Mouse (Mus musculus) brain, embryonic 18.5 days (tissue): ENCODE data around the gene Mast1.
"Not testable (repeated sequence)": the region's sequence is repeated elsewhere in the genome, so short reads cannot be mapped to it uniquely, and the experiment has no call there.

ENCODE experiments used
- DNase-seq: peaks from one replicate; pipeline ENCODE4 v3.0.0-alpha.2; 2012; ENCODE audit warnings: low read depth, low spot score

Mast1 gene

DNA sequence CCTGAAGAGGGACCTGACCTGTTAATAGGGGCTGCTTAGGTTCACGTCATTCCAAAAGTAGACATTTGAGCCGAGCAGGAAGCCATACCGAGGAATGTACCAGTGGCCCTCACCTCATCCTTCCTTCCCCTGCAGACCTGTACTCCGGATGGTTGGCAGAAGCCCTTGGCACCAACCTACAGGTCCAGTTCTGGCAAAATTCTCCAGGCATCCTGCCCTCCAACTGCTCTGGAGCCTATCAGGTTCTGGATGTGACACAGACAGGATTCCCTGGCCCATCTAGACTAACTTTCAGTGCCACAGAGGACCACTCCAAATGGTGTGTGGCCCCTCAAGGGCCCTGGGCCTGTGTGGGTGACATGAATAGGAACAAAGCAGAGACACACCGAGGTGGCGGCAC is 26.6 kb downstream of the Mast1 start:
- DNase-seq: no peak

DNA sequence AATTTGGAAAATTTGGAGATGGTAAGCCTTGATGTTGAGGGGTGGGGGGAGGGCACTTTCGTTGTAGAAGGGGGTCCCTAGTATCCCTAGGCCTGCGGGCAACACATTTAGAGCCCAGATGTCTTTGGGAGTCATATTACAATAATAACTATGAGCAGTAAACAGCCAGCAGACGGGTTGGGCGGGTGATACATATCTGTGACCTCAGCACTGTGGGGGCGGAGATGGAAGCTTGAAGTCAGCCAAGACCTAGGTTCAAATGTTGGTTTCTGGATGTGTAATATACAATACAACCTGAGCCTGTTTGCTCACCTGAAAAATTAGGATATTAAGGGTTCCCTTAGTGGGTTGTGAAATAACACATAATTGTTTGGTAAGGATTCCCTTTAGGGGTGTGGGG is 27.2 kb downstream of the Mast1 start:
- DNase-seq: no peak

DNA sequence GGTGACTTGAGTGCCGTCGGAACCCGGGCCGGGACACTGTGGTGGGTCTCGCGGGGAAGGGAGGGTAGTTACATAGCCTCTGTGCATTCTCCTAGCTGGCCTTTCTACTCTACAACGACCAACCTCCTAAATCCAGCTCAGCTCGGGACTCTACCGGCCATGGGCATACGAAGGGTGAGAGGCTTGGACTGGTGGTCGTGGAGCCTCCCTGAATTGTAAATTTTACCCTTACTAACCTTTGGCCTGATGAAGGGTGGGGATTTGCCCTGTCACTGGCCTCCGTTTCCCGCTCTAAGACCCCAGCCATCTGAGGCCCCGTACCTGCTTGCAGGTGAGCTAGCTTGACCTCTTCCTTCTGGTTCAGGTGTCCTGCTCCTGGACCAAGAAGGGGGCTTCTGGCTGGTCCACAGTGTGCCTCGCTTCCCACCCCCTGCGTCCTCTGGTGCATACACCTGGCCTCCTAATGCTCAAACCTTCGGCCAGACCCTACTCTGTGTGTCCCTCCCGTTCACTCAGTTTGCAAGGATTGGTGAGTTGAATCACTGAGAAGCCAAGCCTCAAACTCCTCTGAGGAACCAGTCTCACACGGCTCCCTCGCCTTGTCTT is 27.9 kb downstream of the Mast1 start:
- no peak for DNase-seq

DNA sequence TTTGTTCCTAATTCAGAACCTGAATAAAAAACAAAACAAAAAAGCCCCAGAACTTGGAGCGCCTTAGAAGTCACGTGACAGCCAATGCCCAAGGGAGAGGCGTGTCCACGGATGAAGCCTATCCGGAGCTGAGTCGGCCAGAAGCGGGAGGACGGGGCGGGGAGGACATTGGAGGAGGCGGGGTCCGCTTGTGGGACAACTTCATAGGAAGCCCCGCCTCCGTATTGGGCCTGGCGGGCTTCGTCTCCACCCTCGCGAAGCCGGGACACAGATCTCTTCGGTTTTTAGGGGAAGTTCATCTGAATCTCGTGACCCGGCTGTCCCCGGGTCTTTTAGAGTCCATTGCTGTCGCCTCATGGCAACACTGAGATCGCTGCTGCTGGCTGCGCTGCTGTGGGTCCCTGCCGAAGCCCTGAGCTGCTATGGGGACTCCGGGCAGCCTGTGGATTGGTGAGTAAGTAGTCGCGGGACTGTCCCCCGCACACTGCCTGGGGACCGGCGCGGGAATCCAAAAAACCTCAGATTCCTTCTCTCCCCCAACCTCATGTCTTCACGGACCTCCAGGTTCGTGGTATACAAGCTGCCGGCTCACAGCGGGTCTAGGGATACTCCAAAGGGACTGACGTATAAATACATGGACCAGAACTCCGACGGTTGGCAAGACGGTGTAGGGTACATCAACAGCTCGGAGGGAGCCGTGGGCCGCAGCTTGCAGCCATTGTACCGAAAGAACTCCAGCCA is 28.6 kb downstream of the Mast1 start, which contains the start of gene Dnase2a:
Gene Dnase2a, plus strand, starts transcription at position 140 of the 741 bp plus-strand sequence.
- peak; percentile 57 for DNase-seq

DNA sequence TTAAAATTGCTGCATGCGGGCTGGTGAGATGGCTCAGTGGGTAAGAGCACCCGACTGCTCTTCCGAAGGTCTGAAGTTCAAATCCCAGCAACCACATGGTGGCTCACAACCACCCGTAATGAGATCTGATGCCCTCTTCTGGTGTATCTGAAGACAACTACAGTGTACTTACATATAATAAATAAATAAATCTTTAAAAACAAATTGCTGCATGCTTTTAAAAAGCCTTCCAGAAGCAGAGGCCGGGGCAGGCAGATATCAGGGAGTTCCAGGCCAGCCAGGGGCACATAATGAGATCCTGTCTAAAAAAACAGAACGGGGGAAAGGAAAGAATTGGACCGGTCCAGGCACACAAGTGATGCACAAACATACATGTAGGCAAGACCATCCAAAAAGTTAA is 29.2 kb downstream of the Mast1 start:
- DNase-seq: not testable (repeated sequence)

DNA sequence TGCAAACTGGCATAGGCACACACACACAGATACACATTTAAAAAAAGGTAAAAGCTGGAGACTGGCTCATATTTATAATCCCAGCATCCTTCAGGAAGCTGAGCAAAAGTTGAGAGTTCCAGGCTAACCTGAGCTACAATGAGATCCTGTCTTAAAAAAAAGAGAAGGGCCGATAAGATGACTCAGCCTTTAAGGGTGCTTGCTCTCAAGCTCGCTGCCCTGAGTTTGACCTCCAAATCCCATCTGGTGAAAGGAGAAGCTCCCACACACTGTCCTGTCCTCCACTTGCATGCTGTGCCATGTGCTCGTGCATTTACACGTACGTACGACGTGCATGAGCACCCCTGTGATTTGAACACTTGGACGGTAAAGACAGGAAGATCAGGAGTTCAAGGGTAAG is 29.7 kb downstream of the Mast1 start:
- no peak for DNase-seq

DNA sequence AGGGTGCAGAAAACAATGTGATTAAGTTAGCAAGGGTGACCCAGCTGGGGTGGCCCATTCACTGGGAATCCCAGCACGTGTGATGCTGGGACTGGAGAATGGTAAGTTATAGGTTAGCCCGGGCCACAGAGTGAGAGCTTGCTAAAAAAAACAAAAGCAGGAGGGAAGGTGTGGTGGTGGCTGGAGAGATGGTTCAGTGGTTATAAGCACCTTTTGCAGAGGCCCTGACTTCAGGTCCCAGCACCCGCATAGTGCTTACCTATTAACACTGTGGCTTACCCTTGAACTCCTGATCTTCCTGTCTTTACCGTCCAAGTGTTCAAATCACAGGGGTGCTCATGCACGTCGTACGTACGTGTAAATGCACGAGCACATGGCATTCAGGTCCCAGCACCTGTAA is 30.1 kb downstream of the Mast1 start:
- DNase-seq: no peak

DNA sequence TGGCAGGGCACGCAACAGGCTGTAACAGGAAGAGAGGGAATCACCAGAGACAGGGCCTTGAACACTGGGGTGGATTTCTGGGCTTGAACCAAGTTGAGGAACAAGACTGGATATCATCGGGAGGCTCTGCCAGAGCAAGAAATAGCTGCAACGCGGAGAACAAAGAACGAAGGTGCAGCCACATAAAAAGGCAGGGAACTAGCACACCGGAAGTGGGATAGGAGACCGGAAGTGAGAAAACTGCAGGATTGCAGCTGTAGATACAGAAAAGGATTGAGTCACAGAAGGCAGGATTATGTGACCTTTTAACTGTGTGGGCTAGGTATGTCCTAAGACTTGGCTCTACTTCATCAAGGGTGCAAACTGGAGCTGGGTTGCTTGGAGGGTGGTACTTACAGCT is 32.8 kb downstream of the Mast1 start:
- DNase-seq: no peak

DNA sequence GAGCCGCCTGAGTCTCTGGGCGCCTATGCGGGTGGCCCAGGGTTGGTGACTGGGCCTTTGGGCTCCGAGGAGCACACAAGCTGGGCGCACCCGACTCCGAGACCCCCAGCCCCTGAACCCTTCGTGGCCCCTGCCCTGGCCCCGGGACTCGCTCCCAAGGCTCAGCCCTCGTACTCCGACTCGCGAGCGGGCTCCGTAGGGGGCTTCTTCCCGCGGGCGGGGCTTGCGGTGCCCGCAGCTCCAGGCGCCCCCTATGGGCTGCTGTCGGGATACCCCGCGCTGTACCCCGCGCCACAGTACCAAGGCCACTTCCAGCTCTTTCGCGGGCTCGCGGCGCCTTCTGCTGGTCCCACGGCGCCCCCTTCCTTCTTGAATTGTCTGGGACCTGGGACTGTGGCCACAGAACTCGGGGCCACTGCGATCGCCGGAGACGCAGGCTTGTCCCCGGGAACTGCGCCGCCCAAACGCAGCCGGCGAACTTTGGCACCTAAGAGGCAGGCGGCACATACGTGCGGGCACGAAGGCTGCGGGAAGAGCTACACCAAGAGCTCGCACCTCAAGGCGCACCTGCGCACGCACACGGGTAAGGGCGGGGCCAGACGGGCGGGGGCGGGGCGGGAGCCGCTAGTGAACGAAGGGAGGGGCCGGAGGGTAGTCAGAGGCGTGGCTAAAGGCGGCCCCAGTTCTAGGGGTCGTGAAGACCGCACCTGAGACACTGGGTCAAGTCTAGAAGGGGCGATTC is 34.1 kb downstream of the Mast1 start:
- DNase-seq: peak; percentile 47

DNA sequence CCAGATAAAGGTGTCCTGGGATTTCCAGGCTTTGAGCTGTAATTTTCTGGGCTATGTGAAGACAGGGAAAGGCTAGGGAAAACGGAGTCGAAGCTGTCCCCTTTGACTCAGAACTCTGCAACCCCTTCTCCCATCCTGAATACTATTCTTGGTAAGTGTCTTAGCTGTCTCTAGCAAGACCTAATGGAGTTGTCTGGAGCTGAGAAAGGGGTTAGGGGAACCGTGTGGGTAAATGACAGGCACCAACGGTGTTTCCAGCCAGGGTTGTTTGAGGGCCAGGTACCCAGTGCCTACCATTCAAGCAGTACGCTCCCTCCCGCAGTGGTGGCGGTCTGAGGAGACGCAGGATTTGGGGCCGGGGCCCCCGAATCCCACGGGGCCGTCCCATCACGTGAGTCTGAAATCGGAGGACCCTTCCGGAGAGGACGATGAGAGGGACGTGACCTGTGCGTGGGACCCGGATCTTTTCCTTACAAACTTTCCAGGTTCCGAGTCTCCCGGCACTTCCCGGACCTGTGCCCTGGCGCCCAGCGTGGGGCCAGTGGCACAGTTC is 34.7 kb downstream of the Mast1 start:
- DNase-seq: no peak

DNA sequence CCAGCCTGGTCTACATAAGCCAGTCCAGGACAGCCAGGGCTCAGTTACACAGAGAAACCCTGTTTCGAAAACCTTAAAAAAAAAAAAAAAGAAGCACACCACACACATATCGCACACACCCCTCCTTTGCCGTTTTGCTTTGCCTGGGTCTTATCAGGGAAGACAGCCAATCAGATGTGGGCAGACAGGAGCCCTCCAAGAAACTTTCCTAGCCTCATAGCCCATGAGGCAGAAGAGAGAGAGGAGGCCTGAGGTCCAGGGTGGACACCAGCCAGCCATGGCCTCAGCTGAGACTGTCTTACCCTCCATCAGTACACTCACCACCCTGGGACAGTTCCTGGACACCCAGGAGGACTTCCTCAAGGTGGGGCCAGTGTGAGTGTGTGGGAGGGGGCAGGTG is 35.4 kb downstream of the Mast1 start, which contains the start of gene Klf1:
Gene Klf1, plus strand, starts transcription at position 177 of the 400 bp plus-strand sequence.
- no peak for DNase-seq

DNA sequence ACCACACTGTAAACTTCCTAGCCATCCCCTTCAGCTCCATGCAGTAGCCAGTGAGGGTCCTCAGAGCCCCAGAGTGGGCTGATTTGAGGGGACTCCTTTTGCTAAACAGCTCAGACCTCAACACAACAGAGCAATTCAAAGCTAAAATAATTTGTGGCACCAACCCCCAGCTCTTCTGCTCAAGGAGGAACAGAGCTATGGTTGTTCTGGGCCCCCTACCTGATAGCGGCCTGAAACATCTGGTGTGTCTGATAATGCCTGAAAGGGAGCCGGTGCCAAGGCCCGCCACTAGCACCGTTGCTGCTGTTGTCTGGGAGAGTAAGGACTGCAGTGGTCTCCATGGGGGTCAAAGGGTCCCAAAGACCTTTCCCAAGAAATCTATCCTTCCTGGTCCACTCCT is 36.1 kb downstream of the Mast1 start:
- no peak for DNase-seq

DNA sequence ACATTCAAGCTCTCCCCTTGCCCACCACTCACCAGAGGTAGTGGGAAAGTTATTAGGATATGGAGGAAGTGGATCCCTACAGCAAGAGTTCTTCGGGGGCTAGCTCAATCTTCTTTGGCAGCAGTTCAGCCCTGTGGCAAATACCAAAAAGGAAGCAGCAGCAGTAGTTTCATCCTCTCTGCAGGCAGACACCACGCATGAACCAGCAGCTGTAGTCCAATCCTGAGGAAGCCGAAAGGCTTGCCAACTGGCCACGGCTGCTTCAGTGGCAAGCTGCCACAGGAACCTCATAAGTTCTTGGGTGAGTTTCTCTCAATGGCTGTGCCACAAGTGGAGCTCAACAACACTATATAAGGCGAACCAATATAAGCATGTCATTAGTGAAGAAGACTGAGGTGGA is 41.2 kb downstream of the Mast1 start:
- DNase-seq: no peak

DNA sequence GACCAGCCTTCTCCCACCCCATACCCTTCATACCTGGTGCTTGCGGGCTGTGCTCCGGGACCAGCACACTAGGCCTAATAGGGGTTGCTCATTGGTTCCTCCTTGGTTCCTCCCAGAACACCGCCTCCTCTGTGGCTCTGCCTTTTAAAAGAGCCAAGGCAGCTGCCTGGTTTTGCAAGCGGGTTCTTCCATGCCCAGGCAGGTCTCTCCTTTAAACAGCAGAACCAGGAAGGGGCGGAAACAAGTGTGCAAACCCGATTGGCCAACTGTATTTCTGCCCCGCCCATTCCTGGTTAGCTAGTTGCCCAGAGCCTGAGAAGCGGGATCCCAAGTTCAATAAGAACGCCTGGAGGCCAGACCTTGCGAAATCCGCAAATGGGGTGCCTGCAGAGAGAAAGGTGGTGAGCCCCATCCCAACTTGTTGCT is 43.4 kb downstream of the Mast1 start, which contains the start of gene Gcdh:
Gene Gcdh, minus strand, starts transcription at position 213 of the 426 bp plus-strand sequence.
- DNase-seq: peak; percentile 94

DNA sequence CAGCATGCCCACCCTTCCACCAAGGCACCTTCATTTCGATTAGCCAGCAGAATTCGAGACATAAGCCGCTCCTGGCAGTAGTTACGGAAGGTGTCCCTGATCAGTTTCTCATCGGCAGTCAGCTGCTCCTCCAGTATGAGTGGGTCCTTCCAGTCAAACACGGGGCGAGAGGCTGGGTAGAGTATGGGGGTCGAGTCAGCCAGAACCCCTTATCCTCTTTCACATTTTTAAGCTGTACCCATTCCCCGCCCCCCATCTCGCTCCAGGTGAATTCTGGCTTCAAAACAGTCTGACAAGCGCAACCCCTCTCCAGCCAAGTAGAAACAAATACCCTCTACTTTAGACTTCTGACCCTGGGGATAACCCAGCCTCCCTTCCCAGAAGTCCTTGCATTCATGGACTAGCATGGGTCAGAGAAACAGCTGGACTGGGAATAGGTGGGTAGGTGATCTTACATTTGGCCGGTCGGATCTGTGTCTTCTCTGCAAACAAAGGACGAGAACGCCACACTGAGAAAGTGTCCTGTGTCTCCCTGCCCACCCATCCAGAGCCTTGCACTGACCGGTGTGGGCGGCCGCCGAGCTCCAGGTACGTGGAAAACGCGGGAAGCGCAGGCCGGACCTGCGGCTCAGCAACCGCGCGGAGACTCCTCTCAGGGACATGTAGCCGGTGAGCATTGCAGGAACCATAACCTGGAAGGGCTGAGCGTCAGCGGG is 44.0 kb downstream of the Mast1 start:
- no peak for DNase-seq

DNA sequence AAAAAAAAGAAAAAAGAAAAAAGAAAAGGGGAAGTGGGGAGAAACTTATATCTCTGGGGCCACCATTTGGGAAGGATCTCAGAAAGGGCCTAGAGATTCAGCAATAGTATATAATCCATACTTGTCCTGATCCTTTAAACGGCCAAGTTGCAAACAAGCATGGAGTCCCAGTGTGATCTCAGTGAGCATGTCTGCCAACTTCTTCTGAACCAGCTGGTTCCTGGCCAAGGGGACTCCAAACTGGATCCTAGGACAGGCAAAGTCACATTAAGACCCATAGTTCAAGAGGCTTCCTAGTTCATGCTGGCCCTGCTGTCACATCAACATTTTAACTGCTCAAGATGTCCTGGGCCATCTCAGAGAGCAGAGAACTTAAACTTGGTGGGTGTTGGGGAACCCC is 48.0 kb downstream of the Mast1 start:
- DNase-seq: no peak

DNA sequence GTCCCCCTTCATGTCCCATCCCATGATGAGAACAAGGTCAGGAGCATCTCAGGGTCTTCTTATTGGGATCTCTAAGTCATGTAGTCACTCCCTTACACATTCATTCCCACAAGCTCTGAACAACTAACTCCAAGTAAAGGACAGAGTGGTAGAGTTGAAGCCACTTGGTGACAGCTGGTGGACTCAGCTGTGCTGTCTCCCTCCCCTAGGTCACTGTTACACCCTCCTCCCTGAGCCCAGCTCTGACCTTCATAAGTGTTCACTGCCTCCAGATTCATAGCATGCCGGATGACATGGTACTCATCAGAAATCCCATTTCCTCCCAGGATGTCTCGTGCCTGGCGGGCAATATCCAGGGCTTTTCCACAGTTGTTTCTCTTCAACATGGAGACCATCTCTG is 48.9 kb downstream of the Mast1 start:
- no peak for DNase-seq

DNA sequence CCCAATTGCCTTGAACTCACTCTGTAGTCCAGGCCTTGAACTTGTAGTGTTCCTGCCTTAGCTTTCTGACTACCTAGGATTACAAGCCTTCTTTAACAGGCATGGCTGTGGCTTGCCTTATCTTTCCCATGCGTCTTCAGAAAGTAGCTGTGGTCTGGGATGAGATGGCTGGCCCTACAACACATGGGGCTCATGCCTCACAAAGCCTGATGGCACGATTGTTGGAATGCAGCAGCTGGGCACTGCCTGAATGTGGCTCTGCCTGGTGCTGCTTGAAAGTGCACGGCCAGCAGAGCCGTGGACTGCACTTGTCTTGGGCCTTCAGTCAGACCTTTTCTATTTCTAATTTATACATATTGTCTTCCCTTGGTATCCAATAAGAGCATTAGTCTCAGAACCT is 52.4 kb downstream of the Mast1 start:
- no peak for DNase-seq

DNA sequence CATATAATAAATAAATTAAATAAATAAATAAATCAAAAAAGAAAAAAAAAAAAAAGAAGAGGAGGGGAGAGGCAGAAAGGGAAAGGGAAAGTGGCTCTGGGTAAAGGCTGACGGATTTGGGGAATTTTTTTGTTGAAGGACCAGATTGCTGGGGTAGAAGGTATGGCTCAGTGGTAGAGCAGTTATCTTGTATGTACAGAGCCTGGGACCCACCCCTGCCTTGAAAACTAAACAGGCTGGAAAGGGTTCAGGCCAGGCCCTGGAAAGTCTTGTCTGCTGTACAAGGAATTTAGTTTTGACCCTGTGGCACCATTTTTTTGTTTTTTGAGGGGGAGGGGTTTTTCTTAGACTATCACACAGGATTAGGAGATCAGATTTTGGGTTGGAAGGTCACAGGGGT is 58.2 kb downstream of the Mast1 start:
- DNase-seq: no peak

DNA sequence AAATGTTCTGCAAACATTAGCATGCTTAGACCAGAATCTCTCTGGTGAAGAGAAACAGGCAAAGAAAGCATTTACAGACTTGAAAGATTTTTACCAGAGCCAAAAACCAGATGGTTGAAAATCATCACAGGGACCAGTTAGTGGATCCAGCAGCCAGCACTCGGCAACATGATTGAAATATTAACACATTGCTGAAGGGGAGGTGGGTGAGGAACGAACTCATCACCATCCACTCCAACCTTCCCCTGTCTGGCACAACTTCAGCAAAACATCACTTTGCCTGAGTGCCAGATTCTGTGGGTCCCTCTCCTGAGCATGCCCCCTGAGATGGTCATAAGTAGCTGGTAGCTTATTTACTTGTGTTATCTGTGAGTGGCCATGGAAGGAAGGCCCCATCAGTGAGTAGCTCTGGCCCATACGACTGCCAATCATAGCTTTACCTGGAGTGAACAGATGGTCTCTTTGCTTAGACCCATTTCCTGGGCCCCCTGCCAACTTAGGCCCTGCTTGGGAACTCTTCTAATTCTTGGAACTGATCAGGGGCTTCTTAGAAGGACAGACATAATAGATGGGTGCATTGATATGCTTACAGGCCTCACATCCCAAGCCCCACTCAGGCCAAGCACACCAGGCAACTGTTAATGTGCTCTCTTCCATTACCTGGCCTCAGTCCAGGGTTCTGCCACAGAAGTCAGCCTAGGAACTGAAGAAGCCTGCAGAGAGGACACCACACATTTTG is 59.7 kb downstream of the Mast1 start:
- no peak for DNase-seq

DNA sequence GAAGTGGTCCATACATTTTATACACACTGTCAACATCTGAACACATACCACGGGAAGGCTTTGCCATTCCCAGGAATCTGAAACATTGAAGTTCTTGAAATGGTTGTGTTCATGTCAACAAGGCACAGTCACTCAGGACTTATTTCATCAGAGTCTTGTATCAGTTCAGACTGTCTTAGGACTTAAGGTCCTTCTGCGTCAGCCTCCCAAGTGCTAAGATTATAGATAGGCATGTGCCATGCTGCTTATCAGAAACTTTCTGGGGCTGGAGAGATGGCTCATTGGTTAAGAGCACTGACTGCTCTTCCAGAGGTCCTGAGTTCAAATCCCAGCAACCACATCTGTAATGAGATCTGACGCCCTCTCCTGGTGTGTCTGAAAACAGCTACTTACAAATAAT is 62.8 kb downstream of the Mast1 start:
- no peak for DNase-seq
